Mouse (Mus musculus) megakaryocyte, embryonic 14.5 days (primary cell): ENCODE measurements around the gene 5330417C22Rik.

Experiments
- FLI1 ChIP-seq: IDR thresholded peaks from 2 replicates; pipeline ENCODE4 v1.6.1; 2012; ENCODE audit warnings: low read length, inconsistent platforms, mixed read lengths
- GATA1 ChIP-seq: IDR thresholded peaks from 3 replicates; pipeline ENCODE4 v1.6.1; 2012; ENCODE audit warnings: mixed read lengths, low read length, inconsistent platforms, borderline replicate concordance

GRCm38 (mm10) chr3:108570813-108571212, 34.5 kb upstream of the 5330417C22Rik start:
- TF ChIP-seq GATA1 (no peak), FLI1 (no peak)
